8 mouse cellular contexts compared by ENCODE assay signal in the genomic region with DNA sequence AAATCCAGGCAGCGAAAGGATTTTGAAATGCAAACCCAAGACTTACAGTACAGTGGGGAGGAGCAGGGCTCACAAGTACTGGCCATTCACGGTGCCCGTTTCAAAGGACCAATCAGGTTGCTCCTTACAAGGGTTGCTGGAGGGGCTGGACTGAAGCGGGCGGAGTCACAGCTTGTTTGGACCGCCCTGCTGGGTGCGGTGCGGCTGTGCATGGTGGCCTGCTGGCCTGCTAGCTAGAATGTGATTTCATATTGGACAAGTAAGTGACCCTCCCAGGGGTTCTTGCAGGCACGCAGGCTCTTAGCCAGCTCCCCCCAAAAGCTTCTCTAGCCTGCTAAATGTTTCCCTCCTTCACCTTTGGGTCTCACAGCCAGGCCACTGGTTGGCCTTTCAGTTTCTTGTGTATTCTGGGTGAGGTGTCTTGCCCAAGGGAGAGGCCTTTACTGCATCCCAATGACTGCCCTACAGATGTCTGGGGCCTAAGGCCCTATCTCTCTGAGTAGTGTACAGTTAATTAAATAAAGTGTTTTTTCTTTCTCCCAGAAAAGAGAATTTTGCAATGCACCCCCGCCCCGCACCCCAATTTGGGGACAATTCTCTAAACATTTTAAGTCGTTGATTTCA. TPM values are rescaled to one million over a fixed set of nuclear protein-coding genes. Genes with fewer than 3 reads are reported as not detected.
DNase-seq lines count a peak whose midpoint lies in the region; ATAC-seq and TF ChIP-seq lines count a peak whose summit lies in the region.

Gene Fggy (plus strand): TSS at position 175 of the 624 bp plus-strand sequence.

- no peak for TF ChIP-seq CTCF in ES-Bruce4 (IDR thresholded peaks at IDR 0.05; ENCODE audit: low read depth, low read length)

- intact Hi-C loops in heart, postnatal 10 days (cut with DNase I) = loop anchor here (2.0 to 5.0 kb wide), 3 partner anchors 80 to 507 kb away; no protein-coding TSS in a partner anchor

- H3K36me3 ChIP-seq in ES-Bruce4 (ENCODE audit: control insufficient read depth, insufficient read depth, low read length, poor library complexity, severe bottlenecking) = no peaks in the 10 kb centered on the region
- H3K36me3 ChIP-seq in forebrain, embryonic 14.5 days (ENCODE audit: control insufficient read depth, insufficient read depth, low read length) = no peaks in the 10 kb centered on the region
- H3K36me3 ChIP-seq in liver, embryonic 15.5 days (replicated peaks) = no peaks in the 10 kb centered on the region
- no peaks in the 10 kb centered on the region for H3K36me3 ChIP-seq in neural tube, embryonic 11.5 days (ENCODE audit: control insufficient read depth, insufficient read depth, low read length)
- H3K36me3 ChIP-seq in stomach, embryonic 16.5 days (ENCODE audit: control insufficient read depth, insufficient read depth, low read length) = no peaks in the 10 kb centered on the region

- peak within 1 kb of the TSS; percentile 88 for H3K4me3 ChIP-seq in ES-Bruce4 (ENCODE audit: low read depth, low read length)
- peak within 1 kb of the TSS; percentile 31 for H3K4me3 ChIP-seq in forebrain, embryonic 14.5 days (ENCODE audit: low read depth, low read length)
- H3K4me3 ChIP-seq in liver, embryonic 15.5 days (replicated peaks) = peak within 1 kb of the TSS; percentile 42
- peak within 1 kb of the TSS; percentile 35 for H3K4me3 ChIP-seq in neural tube, embryonic 11.5 days (ENCODE audit: low read depth, low read length)
- peak within 1 kb of the TSS; percentile 42 for H3K4me3 ChIP-seq in stomach, embryonic 16.5 days (replicated peaks; ENCODE audit: low read length)

- peak; percentile 95 for TF ChIP-seq POLR2A in ES-Bruce4 (IDR thresholded peaks at IDR 0.05; ENCODE audit: insufficient read depth, low read length)

- no peaks in the 10 kb centered on the region for H3K4me1 ChIP-seq in ES-Bruce4 (ENCODE audit: control insufficient read depth, insufficient read depth, low read length)
- H3K4me1 ChIP-seq in forebrain, embryonic 14.5 days (ENCODE audit: control insufficient read depth, insufficient read depth, low read length) = peaks cover 12% of the 10 kb centered on the region
- H3K4me1 ChIP-seq in liver, embryonic 15.5 days (replicated peaks) = peaks cover 4% of the 10 kb centered on the region; the same call in 1 of the 2 replicates
- no peaks in the 10 kb centered on the region; the same call in 1 of the 2 replicates for H3K4me1 ChIP-seq in neural tube, embryonic 11.5 days (ENCODE audit: control insufficient read depth, insufficient read depth, low read length)
- peaks cover 14% of the 10 kb centered on the region for H3K4me1 ChIP-seq in stomach, embryonic 16.5 days (ENCODE audit: control insufficient read depth, insufficient read depth, low read length)

- peak; percentile 96 for DNase-seq in cerebellum, adult 11-12 months
- peak; percentile 97 for DNase-seq in forebrain, embryonic 14.5 days (ENCODE audit: low spot score)
- peak; percentile 99 for DNase-seq in heart, postnatal 10 days
- DNase-seq in kidney, postnatal 4 days = peak; percentile 97 to 98
- peak; percentile 96 for DNase-seq in neural tube, embryonic 11.5 days (ENCODE audit: low spot score)

- peak within 1 kb of the TSS; percentile 42 for H3K9ac ChIP-seq in ES-Bruce4 (ENCODE audit: low read depth, poor library complexity, severe bottlenecking)
- peak within 1 kb of the TSS; percentile 57 for H3K9ac ChIP-seq in forebrain, embryonic 14.5 days (ENCODE audit: low read length)
- H3K9ac ChIP-seq in liver, embryonic 15.5 days = no peak within 1 kb of the TSS
- peak within 1 kb of the TSS; percentile 53 for H3K9ac ChIP-seq in neural tube, embryonic 11.5 days (ENCODE audit: low read length)
- peak within 1 kb of the TSS; percentile 67 for H3K9ac ChIP-seq in stomach, embryonic 16.5 days (ENCODE audit: low read length)

- WGBS in forebrain, embryonic 14.5 days = 26% methylated on average over 12 of the region's 12 CpGs
- 22% methylated on average over 12 of the region's 12 CpGs for WGBS in liver, embryonic 15.5 days (ENCODE audit: insufficient replicate concordance)
- 27% methylated on average over 12 of the region's 12 CpGs for WGBS in neural tube, embryonic 11.5 days
- WGBS in stomach, embryonic 16.5 days = 22% methylated on average over 12 of the region's 12 CpGs

- no peak for TF ChIP-seq EP300 in ES-Bruce4 (IDR thresholded peaks at IDR 0.05; ENCODE audit: insufficient read depth, low read depth, low read length)

- no peaks in the 10 kb centered on the region for H3K27me3 ChIP-seq in ES-Bruce4 (ENCODE audit: control insufficient read depth, insufficient read depth, low read length, poor library complexity, severe bottlenecking)
- H3K27me3 ChIP-seq in forebrain, embryonic 14.5 days (replicated peaks; ENCODE audit: control insufficient read depth, insufficient read depth, low read length) = no peaks in the 10 kb centered on the region
- H3K27me3 ChIP-seq in liver, embryonic 15.5 days = no peaks in the 10 kb centered on the region
- no peaks in the 10 kb centered on the region for H3K27me3 ChIP-seq in neural tube, embryonic 11.5 days (ENCODE audit: control insufficient read depth, insufficient read depth, low read length)
- H3K27me3 ChIP-seq in stomach, embryonic 16.5 days (ENCODE audit: control insufficient read depth, insufficient read depth, low read length) = no peaks in the 10 kb centered on the region

- H3K4me2 ChIP-seq in forebrain, embryonic 14.5 days (ENCODE audit: low read length) = peak within 1 kb of the TSS; percentile 50
- peak within 1 kb of the TSS; percentile 64 for H3K4me2 ChIP-seq in liver, embryonic 15.5 days
- peak within 1 kb of the TSS; percentile 60 for H3K4me2 ChIP-seq in neural tube, embryonic 11.5 days (ENCODE audit: low read depth)
- H3K4me2 ChIP-seq in stomach, embryonic 16.5 days (ENCODE audit: low read depth, low read length) = peak within 1 kb of the TSS; percentile 56

- no peaks in the 10 kb centered on the region for H3K9me3 ChIP-seq in ES-Bruce4 (replicated peaks; ENCODE audit: control insufficient read depth, insufficient read depth, low read length, poor library complexity, severe bottlenecking)
- H3K9me3 ChIP-seq in forebrain, embryonic 14.5 days (replicated peaks; ENCODE audit: control insufficient read depth, low read length) = no peaks in the 10 kb centered on the region
- H3K9me3 ChIP-seq in liver, embryonic 15.5 days (replicated peaks) = no peaks in the 10 kb centered on the region
- H3K9me3 ChIP-seq in neural tube, embryonic 11.5 days (ENCODE audit: control insufficient read depth, low read length) = no peaks in the 10 kb centered on the region
- no peaks in the 10 kb centered on the region for H3K9me3 ChIP-seq in stomach, embryonic 16.5 days (replicated peaks; ENCODE audit: control insufficient read depth, low read length)

- peak; percentile 100 for ATAC-seq in forebrain, embryonic 14.5 days
- ATAC-seq in liver, embryonic 15.5 days (ENCODE audit: insufficient read depth) = peak; percentile 98
- ATAC-seq in neural tube, embryonic 11.5 days (ENCODE audit: insufficient read depth, low FRiP score, low TSS enrichment) = peak; percentile 100
- peak; percentile 99 for ATAC-seq in stomach, embryonic 16.5 days (ENCODE audit: insufficient read depth, low FRiP score)

- no peak within 1 kb of the TSS for H3K27ac ChIP-seq in ES-Bruce4 (ENCODE audit: insufficient read depth, low read length)
- peak within 1 kb of the TSS; percentile 73 for H3K27ac ChIP-seq in forebrain, embryonic 14.5 days (ENCODE audit: low read depth, low read length)
- 0 out of 2 replicates have a peak within 1 kb of the TSS, but pooled peaks have one; percentile 19 for H3K27ac ChIP-seq in liver, embryonic 15.5 days (replicated peaks)
- 0 out of 2 replicates have a peak within 1 kb of the TSS, but pooled peaks have one; percentile 46 for H3K27ac ChIP-seq in neural tube, embryonic 11.5 days (ENCODE audit: low read depth, low read length)
- peak within 1 kb of the TSS; percentile 95 for H3K27ac ChIP-seq in stomach, embryonic 16.5 days (ENCODE audit: low read length)

RNA-seq across cellular contexts. Expression of gene Fggy, which starts in this region (rescaled TPM):
- 22.0 and 22.2 TPM in 2 replicates for polyA plus RNA-seq in ES-Bruce4 (2011; ENCODE audit: insufficient read depth, insufficient read length, low read depth, missing spikeins)
- polyA plus RNA-seq in forebrain, embryonic 14.5 days (2014; fragmentation: Nextera tagmentation; extraction: Ambion mirVana) = 6.3 and 6.6 TPM in 2 replicates
- 1 to 10 TPM; 5.7 to 7.5 TPM for total RNA-seq in heart, postnatal 10 days (2021)
- polyA plus RNA-seq in liver, embryonic 15.5 days (2015; fragmentation: Nextera tagmentation; extraction: Ambion mirVana) = 31.6 and 35.3 TPM in 2 replicates
- 10.8 and 10.9 TPM in 2 replicates for polyA plus RNA-seq in neural tube, embryonic 11.5 days (2014; fragmentation: Nextera tagmentation; extraction: Ambion mirVana)
- 8.6 and 11.7 TPM in 2 replicates for polyA plus RNA-seq in stomach, embryonic 16.5 days (2015; fragmentation: Nextera tagmentation; extraction: Ambion mirVana)

Comparison
In these comparisons a context has a peak if more than half of its experiments do, and no peak if none do; other contexts are left out.
1. H3K4me3 ChIP-seq: peak in every context shown above with its lines; median percentile 88 in ES-Bruce4; 42 in liver, embryonic 15.5 days; 42 in stomach, embryonic 16.5 days; 35 in neural tube, embryonic 11.5 days; 31 in forebrain, embryonic 14.5 days.